Mouse (Mus musculus) ES-E14 (cell line): ENCODE results near the gene Fignl1. TPM values are rescaled to one million over a fixed set of nuclear protein-coding genes. Genes with fewer than 3 reads are reported as not detected.

ENCODE experiments used
- DNase-seq: peaks from one replicate; pipeline ENCODE4 v3.0.0-alpha.2; 2013; ENCODE audit warnings: low read depth, low spot score
- H3K27ac ChIP-seq: 2 replicates; pipeline ENCODE4 v1.5.1; 2012; ENCODE audit warnings: low read depth, mild to moderate bottlenecking, low read length, moderate library complexity, mixed read lengths; ENCODE audit not compliant: poor library complexity, insufficient read depth, severe bottlenecking
- H3K36me3 ChIP-seq: 2 replicates; pipeline ENCODE4 v1.6.1; 2012; ENCODE audit warnings: mild to moderate bottlenecking, low read length, moderate library complexity, mixed read lengths; ENCODE audit not compliant: control insufficient read depth, poor library complexity, insufficient read depth, severe bottlenecking
- H3K4me1 ChIP-seq, 2 experiments: fragments of 150-350 bp in 1 of 2; sonication (generic) in 1 of 2; 2 replicates each; pipeline ENCODE4 v1.6.1; 2012; ENCODE audit warnings: low read length in 2 of 2, mild to moderate bottlenecking in 1 of 2, mixed read lengths in 1 of 2; ENCODE audit not compliant: control insufficient read depth in 2 of 2, insufficient read depth in 2 of 2, poor library complexity in 1 of 2
- H3K4me3 ChIP-seq, 2 experiments: fragments of 150-350 bp in 1 of 2; sonication (generic) in 1 of 2; 2 replicates each; pipeline ENCODE4 v1.5.1; 2012; ENCODE audit warnings: low read length in 2 of 2, low read depth in 1 of 2, mild to moderate bottlenecking in 1 of 2, mixed read lengths in 1 of 2; ENCODE audit not compliant: insufficient read depth in 1 of 2, poor library complexity in 1 of 2, severe bottlenecking in 1 of 2
- H3K9ac ChIP-seq: 2 replicates; pipeline ENCODE4 v1.6.1; 2012; ENCODE audit warnings: low read depth, mild to moderate bottlenecking, low read length, mixed read lengths; ENCODE audit not compliant: poor library complexity, insufficient read depth, severe bottlenecking
- H3K9me3 ChIP-seq: fragments of 150-350 bp; sonication (generic); 2 replicates; pipeline ENCODE4 v1.6.1; 2012; ENCODE audit warnings: low read depth, mild to moderate bottlenecking, low read length; ENCODE audit not compliant: control insufficient read depth, insufficient read depth
- CHD2 ChIP-seq: IDR thresholded peaks from 2 replicates; pipeline ENCODE4 v1.6.1; 2014; ENCODE audit warnings: mild to moderate bottlenecking, low read depth, low read length, inconsistent platforms
- HCFC1 ChIP-seq: IDR thresholded peaks from 2 replicates; pipeline ENCODE4 v1.6.1; 2012; ENCODE audit warnings: low read length, inconsistent platforms, borderline replicate concordance; ENCODE audit not compliant: insufficient read depth
- MAFK ChIP-seq: IDR thresholded peaks from 2 replicates; pipeline ENCODE4 v1.6.1; 2014; ENCODE audit warnings: mild to moderate bottlenecking, low read depth, low read length, inconsistent platforms; ENCODE audit not compliant: insufficient read depth
- ZC3H11A ChIP-seq: IDR thresholded peaks from 2 replicates; pipeline ENCODE4 v1.6.1; 2012; ENCODE audit warnings: low read depth, mild to moderate bottlenecking, inconsistent platforms, low read length, borderline replicate concordance
- ZNF384 ChIP-seq: IDR thresholded peaks from 2 replicates; pipeline ENCODE4 v1.6.1; 2012; ENCODE audit warnings: low read depth, low read length, inconsistent platforms
- in situ Hi-C, 2 experiments: fragments of 600-800 bp; cut with MboI; formaldehyde crosslinking; loops; one replicate each; pipeline ENCODE4 v1.15.1; 2025; ENCODE audit warnings: low sequenced_read_pairs in 2 of 2, inconsistent platforms in 1 of 2; ENCODE audit not compliant: unreplicated experiment in 2 of 2
- total RNA-seq: library from RNA; depleted of rRNA; stranded (reverse); fragments of 300-350 nt; gene quantifications from 2 replicates; pipeline ENCODE4 v1.2.3, GENCODE M21; 2012

Fignl1 gene
- total RNA-seq, 1 experiment = 49.6 TPM

DNA sequence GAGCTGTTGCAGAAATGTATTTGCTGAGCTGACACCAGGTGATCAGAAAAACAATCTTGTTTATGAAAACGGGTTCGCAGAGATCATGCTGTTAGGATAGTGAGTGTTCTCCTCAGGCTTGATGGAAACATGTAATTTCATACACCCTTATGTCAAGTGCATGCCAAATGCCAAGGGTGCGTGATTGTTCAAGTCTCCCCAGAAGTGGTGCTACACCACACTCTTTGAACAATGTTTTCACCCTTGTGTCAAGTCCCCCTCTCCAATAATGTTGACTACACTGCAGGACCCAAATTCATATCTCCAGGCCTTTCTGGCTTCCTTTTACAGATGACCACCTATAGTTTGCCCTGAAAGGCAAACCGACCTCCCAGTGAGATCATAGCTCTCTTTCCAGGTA is 39.7 kb upstream of the Fignl1 start:
- TF ChIP-seq MAFK = no peak
- no peak for TF ChIP-seq ZC3H11A
- no peak for TF ChIP-seq CHD2
- no peak for TF ChIP-seq ZNF384
- TF ChIP-seq HCFC1 = no peak
- H3K9me3 ChIP-seq = no peaks in the 10 kb centered on the region
- in situ Hi-C loops = no loop called here
- H3K4me1 ChIP-seq = peaks cover 0 to 5% of the 10 kb centered on the region in 2 experiments; a peak in 1 of 4 replicates
- H3K4me3 ChIP-seq = no peak overlapping the region
- DNase-seq = no peak
- H3K36me3 ChIP-seq = no peaks in the 10 kb centered on the region
- no peak overlapping the region for H3K9ac ChIP-seq
- H3K27ac ChIP-seq = no peak overlapping the region

DNA sequence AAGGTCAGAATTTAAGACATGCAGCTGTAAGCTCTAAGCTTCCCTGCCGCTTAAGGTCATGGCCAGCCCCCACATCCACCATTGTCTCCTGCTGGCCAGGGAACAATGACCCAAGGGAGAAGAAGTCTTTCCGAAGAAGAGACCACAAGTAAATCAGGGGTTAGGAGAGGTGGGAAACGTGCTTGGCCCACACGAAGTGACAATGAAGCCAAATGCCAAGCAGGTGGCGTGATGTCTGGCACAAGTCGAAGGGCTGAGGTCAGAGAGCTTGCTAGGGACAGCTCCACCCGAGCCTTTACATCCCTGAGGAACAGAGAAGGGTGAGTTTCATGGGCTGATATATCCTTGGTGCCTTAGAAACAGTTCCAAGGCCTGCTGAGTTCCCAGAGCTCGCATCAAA is 36.3 kb upstream of the Fignl1 start:
- no peak for TF ChIP-seq CHD2
- TF ChIP-seq MAFK = no peak
- no peak for TF ChIP-seq HCFC1
- TF ChIP-seq ZC3H11A = no peak
- TF ChIP-seq ZNF384 = no peak
- in situ Hi-C loops = no loop called here

DNA sequence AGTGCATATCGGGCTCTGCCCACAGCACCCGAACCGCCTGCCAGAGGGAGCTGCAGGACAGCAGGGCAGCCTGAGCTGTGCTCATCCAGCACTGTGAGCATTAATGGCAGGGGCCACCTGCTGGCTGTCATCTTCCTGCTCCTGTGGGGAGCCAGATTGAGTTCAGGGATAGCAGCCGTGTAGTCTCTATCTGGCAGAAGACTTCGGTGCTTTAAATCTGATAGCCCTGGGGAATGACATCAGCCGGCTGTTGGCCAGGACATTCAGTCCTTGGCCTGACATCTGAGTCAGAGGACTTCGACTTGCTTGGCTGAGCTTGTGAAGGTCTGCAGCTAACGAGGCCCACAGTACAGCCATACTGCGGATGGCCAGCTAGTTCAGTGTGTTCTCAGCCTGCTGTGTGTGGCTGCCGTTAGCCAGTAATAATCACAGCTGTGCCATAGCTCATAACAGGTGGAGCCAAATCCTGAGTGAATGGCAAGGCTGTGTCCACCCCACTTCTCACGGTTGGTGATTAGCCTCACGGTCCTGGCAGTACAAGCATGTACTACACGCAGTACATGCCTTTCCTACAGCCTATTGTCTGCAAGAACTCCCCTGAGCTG is 35.7 kb upstream of the Fignl1 start:
- Histone ChIP-seq H3K4me3 (no peak overlapping the region), H3K36me3 (no peaks in the 10 kb centered on the region), H3K9me3 (no peaks in the 10 kb centered on the region), H3K9ac (no peak overlapping the region), H3K4me1 (peaks cover 0 to 5% of the 10 kb centered on the region in 2 experiments; a peak in 1 of 4 replicates), H3K27ac (no peak overlapping the region)
- TF ChIP-seq ZC3H11A (no peak), MAFK (no peak), CHD2 (no peak), HCFC1 (no peak), ZNF384 (no peak)
- DNase-seq = no peak
- in situ Hi-C loops = no loop called here

More for the DNA sequence above, 36.3 kb upstream of the Fignl1 start:
- Histone ChIP-seq H3K9ac (no peak overlapping the region), H3K27ac (no peak overlapping the region), H3K4me3 (no peak overlapping the region), H3K9me3 (no peaks in the 10 kb centered on the region), H3K36me3 (no peaks in the 10 kb centered on the region), H3K4me1 (peaks cover 0 to 5% of the 10 kb centered on the region in 2 experiments; a peak in 1 of 4 replicates)
- DNase-seq = no peak

DNA sequence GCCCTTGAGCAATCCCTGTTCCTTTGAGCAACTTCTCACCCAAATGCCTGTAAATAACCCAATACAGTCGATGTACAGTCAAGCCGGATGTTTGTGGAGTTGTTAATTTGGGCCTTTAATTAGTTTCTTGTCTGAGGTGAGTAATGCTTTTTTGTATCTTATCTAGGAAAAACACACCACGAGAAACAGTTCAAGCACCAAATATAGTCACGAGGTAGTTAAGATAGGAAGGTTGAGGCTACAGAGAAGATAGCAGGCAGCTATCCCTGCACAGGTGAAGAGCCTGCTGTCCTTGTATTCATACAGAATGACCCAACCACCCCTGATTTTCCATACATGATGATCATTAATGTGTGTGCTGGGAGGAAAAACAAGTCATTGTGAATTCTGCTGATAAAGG is 32.8 kb upstream of the Fignl1 start:
- Histone ChIP-seq H3K9me3 (no peaks in the 10 kb centered on the region), H3K9ac (no peak overlapping the region), H3K36me3 (no peaks in the 10 kb centered on the region), H3K27ac (no peak overlapping the region), H3K4me3 (no peak overlapping the region), H3K4me1 (peaks cover 0 to 5% of the 10 kb centered on the region in 2 experiments; a peak in 1 of 4 replicates)
- no peak for TF ChIP-seq ZNF384
- in situ Hi-C loops = no loop called here
- no peak for DNase-seq

DNA sequence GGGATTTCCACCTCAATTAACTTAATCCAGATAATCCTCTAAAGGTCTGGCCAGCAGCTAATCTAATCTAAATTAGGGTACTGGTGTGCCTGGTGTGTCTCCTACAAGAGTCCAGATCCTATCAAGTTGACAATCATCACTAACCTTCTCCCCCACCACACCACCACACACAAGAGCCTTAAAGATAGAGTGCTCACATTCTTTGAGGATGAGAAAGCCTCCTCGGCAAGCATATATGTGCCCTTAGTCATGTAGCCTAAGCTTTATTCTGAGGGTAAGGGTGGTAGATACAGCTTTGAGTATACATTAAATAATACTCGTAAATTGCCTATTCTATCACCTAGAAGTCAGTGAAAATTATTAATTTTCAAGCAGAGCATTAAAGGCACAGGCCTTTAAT is 32.0 kb upstream of the Fignl1 start:
- no peaks in the 10 kb centered on the region for H3K36me3 ChIP-seq
- H3K4me3 ChIP-seq = no peak overlapping the region
- peaks cover 0 to 5% of the 10 kb centered on the region in 2 experiments; a peak in 2 of 4 replicates for H3K4me1 ChIP-seq
- no peaks in the 10 kb centered on the region for H3K9me3 ChIP-seq
- H3K27ac ChIP-seq = no peak overlapping the region
- in situ Hi-C loops = no loop called here
- TF ChIP-seq ZNF384 (no peak), ZC3H11A (no peak), CHD2 (no peak), HCFC1 (no peak), MAFK (no peak)
- H3K9ac ChIP-seq = no peak overlapping the region
- no peak for DNase-seq
